Mouse (Mus musculus) adrenal gland, postnatal 36 days (tissue): Measurements from ENCODE around the gene Vmn2r77. TPM values are rescaled to one million over a fixed set of nuclear protein-coding genes. Genes with fewer than 3 reads are reported as not detected.
"Not testable (repeated sequence)": the region's sequence is repeated elsewhere in the genome, so short reads cannot be mapped to it uniquely, and the experiment has no call there.

ENCODE experiments used
- DNase-seq, 2 experiments: peaks; one replicate each; pipeline ENCODE4 v3.0.0; 2021; ENCODE audit warnings: mixed read lengths in 1 of 2
- long read RNA-seq, 2 experiments: library from polyadenylated mRNA; stranded (forward); transcript quantifications; one replicate each; pipeline ENCODE4 v2.0.0; 2021; ENCODE audit warnings: borderline sequencing depth in 2 of 2
- total RNA-seq, 2 experiments: library from RNA; stranded (reverse); gene quantifications; 2 replicates each; pipeline ENCODE4 v1.2.3; 2021

Gene Vmn2r77
- total RNA-seq, result not detected
- long read RNA-seq, experiment 1, result 0 reads
- long read RNA-seq, experiment 2, result 0 reads

DNA sequence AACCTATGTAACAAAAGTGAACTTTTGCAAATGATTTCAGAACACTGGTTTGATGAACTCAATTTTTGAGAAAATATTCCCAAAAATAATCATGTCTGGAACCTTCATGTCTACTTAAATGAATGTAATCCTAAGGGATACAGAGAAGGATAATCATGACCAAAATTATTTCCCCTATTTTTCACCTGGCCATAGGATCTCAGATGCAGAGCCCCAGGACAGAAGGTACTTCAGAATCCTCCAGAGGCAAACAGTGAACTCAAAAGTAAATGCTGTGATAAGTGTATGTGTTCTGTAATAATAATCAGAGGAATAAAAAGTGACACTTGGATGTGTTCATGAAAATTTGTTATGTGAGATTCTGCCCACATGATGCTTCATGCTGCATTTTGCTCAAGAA is at the start of gene Vmn2r77:
Gene Vmn2r77, plus strand, starts transcription at position 301 of the 400 bp plus-strand sequence.
- no peak for DNase-seq

DNA sequence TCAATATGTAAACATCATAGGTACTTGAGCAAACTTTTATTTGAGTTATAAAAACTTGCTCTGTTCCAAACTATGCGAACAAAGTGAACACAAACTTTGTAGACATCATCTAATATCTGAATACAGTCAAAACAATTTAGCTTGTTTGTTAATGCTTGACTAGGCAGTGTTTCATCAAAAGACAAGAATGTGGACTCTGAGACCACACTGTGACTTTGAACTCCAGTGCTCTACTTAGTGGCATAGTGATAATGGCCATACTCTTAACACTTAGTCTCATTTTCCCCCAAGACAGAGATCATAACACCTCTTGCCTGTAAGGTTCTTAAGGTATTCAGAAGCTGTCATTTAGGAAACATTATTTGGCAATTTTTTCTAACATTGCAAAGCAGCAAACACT is 34.1 kb upstream of the Vmn2r77 start:
- no peak for DNase-seq

DNA sequence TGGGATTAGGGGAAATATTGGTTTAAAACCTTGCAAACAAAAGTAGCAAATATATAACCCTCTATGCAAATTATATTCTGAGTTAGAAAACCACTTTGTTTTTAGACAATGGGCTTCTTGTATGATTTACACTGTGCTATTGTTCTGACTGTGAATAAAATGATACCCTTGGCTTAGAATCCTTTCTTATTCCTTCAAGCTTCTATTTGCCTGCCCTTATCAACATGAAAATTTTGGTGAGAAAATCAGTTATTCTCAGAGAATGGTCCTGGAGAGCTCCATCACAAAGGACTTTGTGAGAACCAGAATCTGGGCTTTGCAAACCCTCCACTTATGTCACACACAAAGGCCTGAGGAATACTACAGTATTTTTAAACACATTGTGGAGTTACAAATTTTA is 30.2 kb upstream of the Vmn2r77 start:
- no peak for DNase-seq

DNA sequence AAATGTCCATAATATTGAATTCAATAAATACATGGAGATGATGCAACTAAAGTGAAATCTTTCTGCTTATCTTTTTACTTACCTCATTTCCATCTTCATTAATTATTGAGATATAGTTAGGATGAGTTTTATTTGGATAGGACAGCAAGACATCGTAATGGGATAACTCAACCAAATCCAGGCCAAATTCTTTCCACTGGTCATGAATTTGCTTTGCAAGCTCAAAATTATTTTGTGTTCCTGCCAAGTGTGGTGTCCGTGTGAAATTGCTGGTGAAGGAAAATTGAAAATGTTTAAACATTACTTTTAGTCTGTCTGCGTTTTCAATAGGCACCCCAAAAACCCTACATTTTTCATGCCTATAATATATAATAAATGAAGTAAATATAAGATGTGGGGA is 23.2 kb upstream of the Vmn2r77 start:
- DNase-seq, result no peak

DNA sequence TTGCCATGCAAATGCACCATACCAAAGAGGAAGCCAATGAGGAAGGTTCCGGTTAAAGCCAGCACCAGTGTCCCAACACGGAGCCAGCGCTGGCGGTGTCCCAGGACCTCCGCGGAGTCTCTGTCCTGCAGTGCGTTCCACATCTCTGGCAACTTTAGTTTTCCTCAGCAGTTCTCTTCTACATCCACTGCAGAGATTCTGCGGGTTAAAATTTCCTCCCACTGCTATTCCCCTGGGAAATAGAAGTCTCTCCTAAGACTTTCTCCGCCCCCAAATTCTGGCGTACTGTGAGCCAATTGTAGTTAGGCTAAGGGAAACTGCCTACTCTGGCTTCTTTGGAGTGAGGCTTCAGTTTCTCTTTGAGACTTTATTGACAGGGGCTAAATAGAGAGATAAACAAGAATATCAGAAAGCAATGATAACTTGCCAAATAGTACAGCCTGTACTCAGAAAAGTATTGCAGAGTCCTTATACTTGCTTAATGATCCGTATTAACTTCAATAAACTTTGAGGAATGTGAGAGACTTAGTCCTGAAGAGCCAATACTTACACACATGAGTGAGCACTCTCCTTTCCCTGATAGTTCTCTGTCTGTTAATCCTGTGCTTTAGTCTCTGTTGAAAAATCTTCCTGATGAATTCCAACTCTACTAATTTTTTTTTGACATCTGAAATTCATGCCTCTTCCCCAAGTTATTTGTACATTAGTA is 19.1 kb upstream of the Vmn2r77 start, which contains the start of gene Folh1:
Gene Folh1, minus strand, starts transcription at position 327 of the 709 bp plus-strand sequence.
- DNase-seq, result no peak

DNA sequence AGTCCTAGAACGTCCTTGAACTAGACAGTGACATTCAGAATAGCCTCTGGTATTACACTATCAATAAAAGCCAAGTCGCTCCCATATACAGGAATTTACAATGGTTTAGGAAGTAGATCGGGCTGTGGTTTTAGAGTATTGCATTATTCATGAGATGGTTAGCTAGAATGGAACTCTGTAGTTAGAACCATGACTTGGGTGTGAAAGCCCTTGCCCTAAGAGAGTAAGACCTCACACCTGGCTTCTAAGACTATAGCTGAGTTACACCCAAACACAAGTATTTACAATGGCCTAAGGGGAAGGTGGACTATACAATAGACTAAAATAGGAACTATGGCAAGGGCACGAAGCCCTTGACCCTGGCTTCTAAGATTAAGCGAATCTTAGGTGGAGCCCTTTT is 20.4 kb downstream of the Vmn2r77 start:
- not testable (repeated sequence) for DNase-seq

DNA sequence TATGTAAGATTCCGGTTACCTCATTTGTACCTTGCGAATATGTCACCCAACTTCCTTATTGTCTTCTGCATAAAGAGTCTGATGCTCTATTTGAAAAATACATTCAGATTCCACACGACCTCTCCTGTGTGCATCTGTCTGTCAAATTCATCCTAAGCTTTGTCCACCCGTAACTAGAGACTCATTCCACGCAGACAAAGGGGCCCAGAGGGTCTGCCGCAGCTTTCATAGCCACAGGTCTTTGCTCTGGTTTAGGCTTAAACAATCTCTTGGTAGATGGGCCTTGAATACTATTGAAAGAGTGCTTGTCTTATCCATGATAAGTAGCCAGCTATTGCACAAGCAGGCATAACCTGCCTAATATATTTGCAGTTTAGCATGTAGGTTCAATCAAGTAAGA is 20.9 kb downstream of the Vmn2r77 start:
- not testable (repeated sequence) for DNase-seq

DNA sequence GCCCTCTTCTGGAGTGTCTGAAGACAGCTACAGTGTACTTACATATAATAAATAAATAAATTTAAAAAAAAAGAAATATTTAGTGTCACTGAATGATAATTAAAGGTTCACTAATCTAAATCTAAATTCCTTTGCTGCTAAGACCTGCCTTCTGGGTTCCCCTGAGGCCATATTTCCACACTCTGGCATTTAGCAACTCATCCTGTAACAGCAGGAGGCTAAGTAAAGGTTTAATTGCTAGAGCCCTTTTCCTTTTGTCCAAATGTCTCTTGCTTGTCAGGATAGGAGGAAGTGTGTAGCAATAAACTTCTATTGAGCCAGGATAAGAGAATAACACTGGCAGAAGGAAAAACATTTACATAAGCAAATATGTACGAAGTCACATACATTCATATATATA is 21.6 kb downstream of the Vmn2r77 start:
- no peak for DNase-seq

Other genes starting within 250 kb of the Vmn2r77 start
- not detected for gene Olfr295, start 211.2 kb upstream of the Vmn2r77 start, total RNA-seq
- gene Olfr294, start 178.4 kb upstream of the Vmn2r77 start, total RNA-seq, result not detected
- not detected for gene Olfr293, start 146.0 kb upstream of the Vmn2r77 start, total RNA-seq
- gene Olfr292, start 106.7 kb upstream of the Vmn2r77 start, total RNA-seq, result not detected
- 1 to 10 TPM in 1 of 2 experiments, under 1 TPM in 1; 0.82 to 1.7 TPM for gene Folh1, start 19.1 kb upstream of the Vmn2r77 start, total RNA-seq
- not detected for gene Vmn2r78, start 120.1 kb downstream of the Vmn2r77 start, total RNA-seq
- not detected for gene Vmn2r79, start 201.1 kb downstream of the Vmn2r77 start, total RNA-seq